Comparison of ENCODE assay signal across 8 mouse cellular contexts in genomic region chr10:112159882-112160560, GRCm38 (mm10). TPM values are rescaled to one million over a fixed set of nuclear protein-coding genes. Genes with fewer than 3 reads are reported as not detected.
DNase-seq lines count a peak whose midpoint lies in the region; ATAC-seq and TF ChIP-seq lines count a peak whose summit lies in the region.
"Not testable (repeated sequence)": the region's sequence is repeated elsewhere in the genome, so short reads cannot be mapped to it uniquely, and the experiment has no call there.

Gene Glipr1l3, minus strand, starts transcription at chr10:112160327.

- H3K27ac ChIP-seq in forebrain, embryonic 14.5 days (ENCODE audit: low read depth, low read length); liver, embryonic 16.5 days (ENCODE audit: low read length); neural tube, embryonic 12.5 days; stomach, postnatal 0 days (replicated peaks): not testable (repeated sequence)

- peak within 1 kb of the TSS; percentile 20 for H3K4me2 ChIP-seq in forebrain, embryonic 14.5 days (ENCODE audit: low read length)
- H3K4me2 ChIP-seq in liver, embryonic 16.5 days (ENCODE audit: low read depth, low read length) = not testable (repeated sequence)
- H3K4me2 ChIP-seq in neural tube, embryonic 12.5 days (replicated peaks) = peak within 1 kb of the TSS; percentile 48
- H3K4me2 ChIP-seq in stomach, postnatal 0 days (replicated peaks; ENCODE audit: low read depth) = peak within 1 kb of the TSS; percentile 15; the same call in 1 of the 2 replicates

- not testable (repeated sequence) for H3K4me1 ChIP-seq in forebrain, embryonic 14.5 days (ENCODE audit: control insufficient read depth, insufficient read depth, low read length); liver, embryonic 16.5 days (ENCODE audit: control insufficient read depth, low read depth, low read length); neural tube, embryonic 12.5 days; stomach, postnatal 0 days (replicated peaks; ENCODE audit: control insufficient read depth, insufficient read depth)

- H3K27me3 ChIP-seq in forebrain, embryonic 14.5 days (replicated peaks; ENCODE audit: control insufficient read depth, insufficient read depth, low read length); liver, embryonic 16.5 days (ENCODE audit: control insufficient read depth, insufficient read depth, low read depth, low read length); neural tube, embryonic 12.5 days (replicated peaks); stomach, postnatal 0 days (ENCODE audit: control insufficient read depth, insufficient read depth, low read length): not testable (repeated sequence)

- not testable (repeated sequence) for TF ChIP-seq EP300 in stomach, postnatal 0 days (optimal IDR thresholded peaks at IDR 0.05)

- not testable (repeated sequence) for H3K4me3 ChIP-seq in forebrain, embryonic 14.5 days (ENCODE audit: low read depth, low read length); liver, embryonic 16.5 days (ENCODE audit: low read depth, low read length); neural tube, embryonic 12.5 days; stomach, postnatal 0 days (ENCODE audit: low read depth, low read length)

- H3K36me3 ChIP-seq in forebrain, embryonic 14.5 days (ENCODE audit: control insufficient read depth, insufficient read depth, low read length); liver, embryonic 16.5 days (ENCODE audit: control insufficient read depth, insufficient read depth); neural tube, embryonic 12.5 days; stomach, postnatal 0 days (ENCODE audit: control insufficient read depth, insufficient read depth, low read length): not testable (repeated sequence)

- 18% methylated on average over 15 of the region's 15 CpGs for WGBS in forebrain, embryonic 14.5 days
- 22% methylated on average over 15 of the region's 15 CpGs for WGBS in liver, embryonic 16.5 days (ENCODE audit: insufficient replicate concordance)
- 9% methylated on average over 15 of the region's 15 CpGs for WGBS in neural tube, embryonic 12.5 days
- WGBS in stomach, postnatal 0 days = 21% methylated on average over 15 of the region's 15 CpGs

- TF ChIP-seq CTCF in stomach, postnatal 0 days (IDR thresholded peaks at IDR 0.05; ENCODE audit: low read depth) = peak; percentile 86

- ATAC-seq in cerebellum, adult (ENCODE audit: insufficient number of reproducible peaks, low FRiP score, low TSS enrichment) = peak; percentile 90
- peak; percentile 96 for ATAC-seq in forebrain, embryonic 14.5 days
- ATAC-seq in liver, embryonic 16.5 days (ENCODE audit: low read depth) = peak; percentile 62
- ATAC-seq in neural tube, embryonic 12.5 days (ENCODE audit: low FRiP score, low read depth) = peak; percentile 93
- peak; percentile 85 for ATAC-seq in stomach, postnatal 0 days (ENCODE audit: low FRiP score, low TSS enrichment)

- not testable (repeated sequence) for H3K9me3 ChIP-seq in forebrain, embryonic 14.5 days (replicated peaks; ENCODE audit: control insufficient read depth, low read length); liver, embryonic 16.5 days (replicated peaks; ENCODE audit: control insufficient read depth, low read length); neural tube, embryonic 12.5 days; stomach, postnatal 0 days (ENCODE audit: control insufficient read depth, low read length)

- H3K9ac ChIP-seq in forebrain, embryonic 14.5 days (ENCODE audit: low read length); liver, embryonic 16.5 days (ENCODE audit: low read depth, low read length); neural tube, embryonic 12.5 days; stomach, postnatal 0 days (ENCODE audit: low read length): not testable (repeated sequence)

- peak; percentile 93 for DNase-seq in ES-CJ7 (ENCODE audit: low read depth, low spot score)
- peak; percentile 98 for DNase-seq in forebrain, embryonic 14.5 days (ENCODE audit: low spot score)
- peak; percentile 63 for DNase-seq in heart, postnatal 4 days
- DNase-seq in layer of hippocampus, adult 11-12 months (ENCODE audit: low spot score) = peak; percentile 89
- DNase-seq in stomach, postnatal 0 days (ENCODE audit: low spot score) = peak; percentile 79

RNA-seq across cellular contexts. Expression of gene Glipr1l3, which starts in this region (rescaled TPM):
- 0.66 TPM in 1 of 2 replicates, not detected in the other for polyA plus RNA-seq in forebrain, embryonic 14.5 days (2014; fragmentation: Nextera tagmentation; extraction: Ambion mirVana)
- total RNA-seq in heart, postnatal 4 days (2021) = not detected
- polyA plus RNA-seq in liver, embryonic 16.5 days (2015; fragmentation: Nextera tagmentation; extraction: Ambion mirVana) = not detected in 2 replicates
- polyA plus RNA-seq in neural tube, embryonic 12.5 days (2016; fragmentation: Nextera tagmentation; extraction: Ambion mirVana) = 0.23 TPM in 1 of 2 replicates, not detected in the other
- polyA plus RNA-seq in stomach, postnatal 0 days (2015; fragmentation: Nextera tagmentation; extraction: Ambion mirVana) = not detected in 2 replicates

Comparison
In these comparisons a context has a peak if more than half of its experiments do, and no peak if none do; other contexts are left out.
1. Peak in DNase-seq, ATAC-seq and H3K4me2 ChIP-seq in forebrain, embryonic 14.5 days; RNA of the gene not detected or under 1 TPM.
2. Peak in DNase-seq in heart, postnatal 4 days; RNA of the gene not detected or under 1 TPM.
3. Peak in ATAC-seq in liver, embryonic 16.5 days; RNA of the gene not detected or under 1 TPM.
4. Peak in ATAC-seq and H3K4me2 ChIP-seq in neural tube, embryonic 12.5 days; RNA of the gene not detected or under 1 TPM.
5. Peak in DNase-seq, ATAC-seq and H3K4me2 ChIP-seq in stomach, postnatal 0 days; RNA of the gene not detected or under 1 TPM.